Mouse (Mus musculus): ENCODE results near the gene Grik3.

Grik3 gene

DNA sequence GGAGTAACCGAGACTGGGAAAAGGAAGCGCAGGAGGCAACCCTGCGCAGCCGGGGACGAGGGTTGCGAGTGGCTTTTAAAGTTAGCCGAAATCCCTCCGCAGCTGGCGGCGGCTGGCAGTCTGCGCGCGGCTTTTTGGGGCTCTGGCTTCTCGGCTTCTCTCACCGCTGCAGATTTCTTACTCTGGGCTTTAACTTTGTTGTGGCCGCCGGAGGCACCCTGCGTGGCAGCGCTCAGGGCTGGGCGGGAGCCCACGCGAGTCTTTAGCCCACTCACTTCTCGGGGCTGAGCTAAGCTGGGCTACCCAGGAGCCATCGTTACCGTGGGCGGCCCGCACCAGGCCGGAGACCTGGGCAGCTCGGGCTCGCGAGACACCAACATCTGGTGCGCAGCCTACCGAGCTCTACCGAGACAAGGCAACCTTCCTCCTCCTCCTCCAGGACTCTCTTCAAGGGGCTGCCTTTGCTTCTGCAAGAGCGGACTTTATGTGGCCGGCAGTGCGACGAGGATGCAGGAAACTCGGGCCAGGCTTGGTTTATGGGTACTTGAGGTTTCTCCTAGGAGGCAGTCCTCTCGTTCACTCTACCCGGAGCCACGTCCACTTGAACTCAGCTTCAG lies 1.1 kb downstream of the Grik3 start:
- no peak for DNase-seq (ENCODE audit: low read depth, low spot score)

GRCm38 (mm10) chr4:125492122-125492505 lies 1.6 kb downstream of the Grik3 start:
- no peak for DNase-seq (ENCODE audit: low read depth, low spot score)

GRCm38 (mm10) chr4:125492706-125493105 lies 2.2 kb downstream of the Grik3 start:
- no peak for DNase-seq (ENCODE audit: low read depth, low spot score)

DNA sequence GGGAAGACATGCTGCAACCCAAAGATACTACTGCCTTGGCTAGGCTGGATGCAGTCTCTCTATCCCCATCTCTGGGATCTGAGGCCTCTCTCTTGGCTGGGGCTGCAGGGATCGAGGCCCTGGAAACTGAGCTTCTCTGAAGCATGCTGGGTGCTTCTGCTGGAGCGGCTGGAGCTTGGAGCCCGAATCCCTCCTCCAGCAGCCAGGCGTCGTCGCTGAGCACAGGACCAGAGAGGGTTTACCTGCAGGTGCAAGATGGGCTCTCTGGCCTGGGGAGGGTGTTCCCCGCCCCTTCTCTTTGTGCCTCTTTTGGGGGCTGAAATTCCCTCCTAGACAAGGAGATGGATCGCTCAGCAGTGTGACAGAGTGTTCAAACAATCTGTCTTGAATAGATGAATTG lies 2.6 kb downstream of the Grik3 start:
- no peak for DNase-seq (ENCODE audit: low read depth, low spot score)

- no peak for DNase-seq (ENCODE audit: low read depth, low spot score)
Measured at GRCm38 (mm10) chr4:125495477-125495876, 5.0 kb downstream of the Grik3 start.

GRCm38 (mm10) chr4:125497001-125497400 lies 6.5 kb downstream of the Grik3 start:
- DNase-seq (ENCODE audit: low read depth, low spot score) = no peak

DNA sequence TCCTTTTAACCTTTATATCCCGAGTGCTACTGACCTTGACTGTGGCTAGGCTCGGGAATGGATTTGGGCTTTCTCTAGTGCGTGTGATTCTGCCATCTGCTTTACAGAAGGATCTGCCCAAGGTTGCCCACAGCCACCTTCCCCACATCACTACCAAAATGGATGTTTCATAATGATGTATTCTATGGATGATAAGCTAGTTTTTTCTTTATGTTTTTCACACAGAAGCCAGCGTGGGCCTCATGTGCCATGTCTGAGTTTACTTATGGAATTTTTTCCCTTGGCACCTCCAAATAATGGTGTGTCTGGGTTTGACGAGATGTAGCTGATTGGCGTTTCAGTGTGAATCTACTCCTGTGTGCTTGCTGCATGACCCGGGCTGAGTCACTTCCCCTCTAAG lies 7.0 kb downstream of the Grik3 start:
- no peak for DNase-seq (ENCODE audit: low read depth, low spot score)

- DNase-seq (ENCODE audit: low read depth, low spot score) = no peak
Measured at GRCm38 (mm10) chr4:125498866-125499265, 8.4 kb downstream of the Grik3 start.

GRCm38 (mm10) chr4:125502861-125503260 lies 12.4 kb downstream of the Grik3 start:
- no peak for DNase-seq (ENCODE audit: low read depth, low spot score)

- no peak for DNase-seq (ENCODE audit: low read depth, low spot score)
Measured at GRCm38 (mm10) chr4:125512434-125512833, 21.9 kb downstream of the Grik3 start.

GRCm38 (mm10) chr4:125515646-125516045 lies 25.1 kb downstream of the Grik3 start:
- no peak for DNase-seq (ENCODE audit: low read depth, low spot score)

- DNase-seq (ENCODE audit: low read depth, low spot score) = no peak
Measured at GRCm38 (mm10) chr4:125516612-125517011, 26.1 kb downstream of the Grik3 start.

GRCm38 (mm10) chr4:125518861-125519260 lies 28.4 kb downstream of the Grik3 start:
- DNase-seq (ENCODE audit: low read depth, low spot score) = no peak

DNA sequence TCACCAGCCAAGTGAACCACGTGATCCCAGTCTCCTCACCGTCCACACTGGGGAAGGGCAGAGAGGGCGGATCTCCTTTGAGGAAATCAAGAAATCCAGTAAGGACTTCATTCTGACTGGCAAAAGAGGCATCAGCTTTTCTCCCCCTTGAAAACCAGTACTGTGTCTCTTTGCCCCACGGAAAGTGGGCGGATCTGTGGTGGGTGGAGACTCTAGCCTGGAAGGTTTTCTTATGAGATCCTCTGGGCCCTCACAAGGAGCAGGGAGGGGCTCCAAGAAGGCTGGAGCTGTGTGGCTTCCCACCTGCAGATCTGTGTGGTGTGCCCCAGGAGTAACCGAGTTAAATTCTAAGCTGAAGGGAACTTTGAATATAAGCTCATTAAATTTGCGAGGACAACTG lies 32.4 kb downstream of the Grik3 start:
- DNase-seq (ENCODE audit: low read depth, low spot score) = no peak

- DNase-seq (ENCODE audit: low read depth, low spot score) = no peak
Measured at GRCm38 (mm10) chr4:125525266-125525665, 34.8 kb downstream of the Grik3 start.

DNA sequence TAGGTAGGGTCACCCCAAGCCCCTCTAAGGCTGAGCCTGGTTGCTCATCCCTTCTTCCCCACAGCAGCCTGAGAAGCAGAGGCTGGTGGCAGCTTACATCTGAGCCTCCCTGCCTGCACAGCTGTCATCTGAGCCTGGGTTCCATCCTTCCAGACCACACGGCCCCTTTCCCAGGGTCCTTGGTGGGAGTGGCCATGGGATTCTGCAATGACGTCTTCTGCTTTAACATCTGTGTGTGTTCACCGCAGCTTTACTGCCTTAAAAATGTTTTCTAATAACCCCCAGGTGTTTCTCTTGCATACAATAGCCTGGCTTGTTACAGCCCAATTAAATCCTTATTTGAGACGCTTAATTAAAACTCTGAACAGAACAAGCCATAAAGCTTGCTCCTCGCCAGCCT lies 35.9 kb downstream of the Grik3 start:
- no peak for DNase-seq (ENCODE audit: low read depth, low spot score)

GRCm38 (mm10) chr4:125533965-125534364 lies 43.5 kb downstream of the Grik3 start:
- DNase-seq (ENCODE audit: low read depth, low spot score) = no peak

- peak; percentile 61 for DNase-seq (ENCODE audit: low read depth, low spot score)
Measured at GRCm38 (mm10) chr4:125534449-125534848, 43.9 kb downstream of the Grik3 start.

GRCm38 (mm10) chr4:125534991-125535401 lies 44.5 kb downstream of the Grik3 start:
- DNase-seq (ENCODE audit: low read depth, low spot score) = peak; percentile 69

- peak; percentile 37 for DNase-seq (ENCODE audit: low read depth, low spot score)
Measured at GRCm38 (mm10) chr4:125535465-125535864, 45.0 kb downstream of the Grik3 start.

- no peak for DNase-seq (ENCODE audit: low read depth, low spot score)
Measured at GRCm38 (mm10) chr4:125535977-125536376, 45.5 kb downstream of the Grik3 start.

- no peak for DNase-seq (ENCODE audit: low read depth, low spot score)
Measured at GRCm38 (mm10) chr4:125538301-125538965, 47.9 kb downstream of the Grik3 start.

DNA sequence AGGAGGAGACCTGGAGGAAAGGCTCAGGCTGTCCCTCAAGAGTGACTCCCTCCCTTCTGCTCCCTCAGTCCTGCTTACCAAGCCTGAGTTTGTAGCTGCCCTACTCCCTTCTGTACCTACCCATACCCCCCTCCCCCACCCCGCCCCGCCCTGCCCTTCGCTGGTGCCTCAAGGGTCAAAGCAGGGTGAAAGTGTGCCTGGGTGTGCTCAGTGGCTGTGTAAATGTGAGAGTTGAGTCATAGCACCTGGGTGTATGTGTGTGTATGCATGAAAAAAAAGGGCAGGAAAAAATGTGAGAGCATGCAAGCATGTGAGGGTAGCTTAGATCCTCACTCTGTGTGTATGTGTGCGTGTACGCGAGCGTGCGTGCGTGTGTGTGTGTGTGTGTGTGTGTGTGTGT lies 49.1 kb downstream of the Grik3 start:
- no peak for DNase-seq (ENCODE audit: low read depth, low spot score)

GRCm38 (mm10) chr4:125543171-125543570 lies 52.7 kb downstream of the Grik3 start:
- no peak for DNase-seq (ENCODE audit: low read depth, low spot score)

All from mesoderm, embryonic 11.5 days (tissue).